Mouse (Mus musculus): ENCODE measurements around the gene Cttnbp2. TPM values are rescaled to one million over a fixed set of nuclear protein-coding genes. Genes with fewer than 3 reads are reported as not detected.
A peak's percentile ranks its signal among the peaks of the same experiment; 100 is the strongest.

Gene Cttnbp2
- total RNA-seq, 2 experiments from 2014 or later, result not detected

DNA sequence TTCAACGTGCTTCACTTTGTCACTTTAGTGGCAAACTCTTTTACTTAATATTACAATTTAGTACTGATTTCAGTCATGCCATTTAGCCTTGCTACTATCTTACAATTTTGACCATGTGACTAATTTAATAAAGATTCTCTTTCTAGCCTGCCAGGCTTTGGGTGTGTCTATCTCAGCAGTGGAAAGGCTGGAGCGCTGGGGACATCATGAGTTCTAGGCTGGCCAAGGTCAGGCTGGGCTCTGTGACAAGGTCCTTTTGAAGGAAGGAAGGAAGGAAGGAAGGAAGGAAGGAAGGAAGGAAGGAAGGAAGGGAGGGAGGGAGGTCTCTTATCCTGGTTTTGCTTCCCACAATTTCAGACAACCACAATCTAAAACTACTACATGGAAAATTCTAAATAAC is 39.7 kb downstream of the Cttnbp2 start:
- ATAC-seq (replicated peaks; ENCODE audit: low FRiP score, low TSS enrichment, poor library complexity, severe bottlenecking), result no peak

- no peak for ATAC-seq (replicated peaks; ENCODE audit: low FRiP score, low TSS enrichment, poor library complexity, severe bottlenecking)
Measured at GRCm38 (mm10) chr6:18474541-18474940, 40.1 kb downstream of the Cttnbp2 start.

GRCm38 (mm10) chr6:18469206-18469605 is 45.4 kb downstream of the Cttnbp2 start:
- ATAC-seq (replicated peaks; ENCODE audit: low FRiP score, low TSS enrichment, poor library complexity, severe bottlenecking), result no peak

- ATAC-seq (replicated peaks; ENCODE audit: low FRiP score, low TSS enrichment, poor library complexity, severe bottlenecking), result no peak
Measured at GRCm38 (mm10) chr6:18467777-18468176, 46.9 kb downstream of the Cttnbp2 start.

GRCm38 (mm10) chr6:18466227-18466626 is 48.4 kb downstream of the Cttnbp2 start:
- ATAC-seq (replicated peaks; ENCODE audit: low FRiP score, low TSS enrichment, poor library complexity, severe bottlenecking), result no peak

GRCm38 (mm10) chr6:18465626-18466025 is 49.0 kb downstream of the Cttnbp2 start:
- ATAC-seq (replicated peaks; ENCODE audit: low FRiP score, low TSS enrichment, poor library complexity, severe bottlenecking), result no peak

- ATAC-seq (replicated peaks; ENCODE audit: low FRiP score, low TSS enrichment, poor library complexity, severe bottlenecking), result no peak
Measured at GRCm38 (mm10) chr6:18459657-18460056, 55.0 kb downstream of the Cttnbp2 start.

GRCm38 (mm10) chr6:18450551-18451193 is 64.0 kb downstream of the Cttnbp2 start:
- no peak for ATAC-seq (replicated peaks; ENCODE audit: low FRiP score, low TSS enrichment, poor library complexity, severe bottlenecking)

- no peak for ATAC-seq (replicated peaks; ENCODE audit: low FRiP score, low TSS enrichment, poor library complexity, severe bottlenecking)
Measured at GRCm38 (mm10) chr6:18448078-18448477, 66.6 kb downstream of the Cttnbp2 start.

DNA sequence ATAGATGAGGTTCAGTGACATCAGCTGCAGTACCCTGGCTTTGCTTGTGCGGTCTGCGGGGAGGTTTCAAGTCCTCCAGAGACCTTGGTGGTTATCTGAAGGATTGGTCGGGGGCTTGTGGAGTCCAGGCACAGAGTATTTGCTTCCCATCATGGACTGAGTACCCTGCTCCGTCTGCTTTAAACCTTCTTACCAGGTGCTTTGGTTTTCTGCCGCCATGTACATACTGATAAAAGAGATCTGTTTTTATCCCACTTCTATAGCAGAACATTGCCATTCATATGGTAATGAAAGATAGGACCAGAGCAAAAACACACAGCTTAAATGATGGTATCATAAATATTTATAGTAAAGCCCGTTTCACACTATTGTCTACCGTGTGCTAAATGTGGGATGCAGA is 67.7 kb downstream of the Cttnbp2 start:
- no peak for ATAC-seq (replicated peaks; ENCODE audit: low FRiP score, low TSS enrichment, poor library complexity, severe bottlenecking)

DNA sequence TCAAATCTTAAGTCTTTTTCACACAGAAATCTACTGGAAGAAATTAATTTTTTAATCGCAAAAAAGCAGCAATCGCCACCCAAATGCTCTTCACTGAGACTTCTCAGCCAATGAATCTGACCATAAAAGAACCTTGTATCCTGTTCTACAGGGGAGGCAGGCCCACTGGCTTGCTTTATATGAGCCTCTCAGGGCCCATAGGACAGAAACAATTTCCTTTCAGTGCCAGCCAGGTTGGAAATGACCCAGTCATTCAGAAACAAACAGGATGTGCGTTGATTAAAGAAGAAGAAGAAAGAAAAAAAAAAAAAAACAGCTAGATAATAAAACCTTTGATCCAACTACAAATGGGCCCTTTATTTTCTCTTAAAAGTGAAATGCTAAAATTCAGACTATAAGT is 68.3 kb downstream of the Cttnbp2 start:
- no peak for ATAC-seq (replicated peaks; ENCODE audit: low FRiP score, low TSS enrichment, poor library complexity, severe bottlenecking)

GRCm38 (mm10) chr6:18445747-18446146 is 68.9 kb downstream of the Cttnbp2 start:
- ATAC-seq (replicated peaks; ENCODE audit: low FRiP score, low TSS enrichment, poor library complexity, severe bottlenecking), result no peak

- ATAC-seq (replicated peaks; ENCODE audit: low FRiP score, low TSS enrichment, poor library complexity, severe bottlenecking), result peak; percentile 54; the same call in 1 of the 2 replicates
Measured at GRCm38 (mm10) chr6:18442303-18442702, 72.3 kb downstream of the Cttnbp2 start.

- ATAC-seq (replicated peaks; ENCODE audit: low FRiP score, low TSS enrichment, poor library complexity, severe bottlenecking), result peak; percentile 88
Measured at GRCm38 (mm10) chr6:18440918-18441532, 73.6 kb downstream of the Cttnbp2 start.

DNA sequence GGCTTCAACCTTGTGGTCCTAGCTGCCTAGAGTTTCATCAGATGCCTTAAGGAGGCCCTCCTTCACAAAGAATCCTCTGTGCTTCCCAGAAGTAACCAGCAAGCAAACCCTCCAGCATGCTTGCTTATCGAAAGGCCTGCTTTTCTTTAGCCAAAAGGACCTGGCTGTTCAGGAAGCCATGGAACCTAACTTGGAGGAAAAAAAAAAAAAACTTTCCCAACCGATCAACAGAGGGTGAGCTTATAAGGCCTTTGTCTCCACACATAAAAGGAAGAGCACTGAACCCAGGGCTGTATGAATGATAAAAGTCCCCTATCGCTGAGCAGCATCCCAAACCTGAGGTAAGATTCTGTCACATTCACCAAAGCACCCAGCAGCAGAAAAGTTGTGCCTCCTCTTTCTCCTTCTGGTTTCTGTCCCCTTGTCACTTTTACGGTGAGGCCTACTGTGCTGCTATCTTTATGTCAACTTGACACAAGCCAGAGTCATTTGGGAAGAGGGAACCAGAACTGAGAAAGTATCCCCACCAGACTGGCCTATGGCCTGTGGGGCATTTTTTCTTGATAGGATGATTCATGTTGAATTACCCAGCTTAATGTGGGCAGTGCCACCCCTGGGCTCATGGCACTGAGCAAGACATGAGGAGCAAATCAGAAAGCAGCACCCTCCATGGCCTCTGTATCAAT is 78.4 kb downstream of the Cttnbp2 start:
- ATAC-seq (replicated peaks; ENCODE audit: low FRiP score, low TSS enrichment, poor library complexity, severe bottlenecking), result no peak

GRCm38 (mm10) chr6:18434828-18435531 is 79.7 kb downstream of the Cttnbp2 start:
- ATAC-seq (replicated peaks; ENCODE audit: low FRiP score, low TSS enrichment, poor library complexity, severe bottlenecking), result peak; percentile 94

- no peak for ATAC-seq (replicated peaks; ENCODE audit: low FRiP score, low TSS enrichment, poor library complexity, severe bottlenecking)
Measured at GRCm38 (mm10) chr6:18434355-18434754, 80.3 kb downstream of the Cttnbp2 start.

- ATAC-seq (replicated peaks; ENCODE audit: low FRiP score, low TSS enrichment, poor library complexity, severe bottlenecking), result no peak
Measured at GRCm38 (mm10) chr6:18432362-18432761, 82.3 kb downstream of the Cttnbp2 start.

GRCm38 (mm10) chr6:18431891-18432290 is 82.8 kb downstream of the Cttnbp2 start:
- ATAC-seq (replicated peaks; ENCODE audit: low FRiP score, low TSS enrichment, poor library complexity, severe bottlenecking), result no peak

- no peak for ATAC-seq (replicated peaks; ENCODE audit: low FRiP score, low TSS enrichment, poor library complexity, severe bottlenecking)
Measured at GRCm38 (mm10) chr6:18430062-18430461, 84.6 kb downstream of the Cttnbp2 start.

Measured in megakaryocyte-erythroid progenitor cell, adult 5-6 weeks (primary cell).